Mouse (Mus musculus): ENCODE results near the gene Tmem30b. TPM values are rescaled to one million over a fixed set of nuclear protein-coding genes. Genes with fewer than 3 reads are reported as not detected.
"Not testable (repeated sequence)": the region's sequence is repeated elsewhere in the genome, so short reads cannot be mapped to it uniquely, and the experiment has no call there.

The Tmem30b gene
- polyA plus RNA-seq, 1 experiment from 2014 or later: 13.6 TPM

DNA sequence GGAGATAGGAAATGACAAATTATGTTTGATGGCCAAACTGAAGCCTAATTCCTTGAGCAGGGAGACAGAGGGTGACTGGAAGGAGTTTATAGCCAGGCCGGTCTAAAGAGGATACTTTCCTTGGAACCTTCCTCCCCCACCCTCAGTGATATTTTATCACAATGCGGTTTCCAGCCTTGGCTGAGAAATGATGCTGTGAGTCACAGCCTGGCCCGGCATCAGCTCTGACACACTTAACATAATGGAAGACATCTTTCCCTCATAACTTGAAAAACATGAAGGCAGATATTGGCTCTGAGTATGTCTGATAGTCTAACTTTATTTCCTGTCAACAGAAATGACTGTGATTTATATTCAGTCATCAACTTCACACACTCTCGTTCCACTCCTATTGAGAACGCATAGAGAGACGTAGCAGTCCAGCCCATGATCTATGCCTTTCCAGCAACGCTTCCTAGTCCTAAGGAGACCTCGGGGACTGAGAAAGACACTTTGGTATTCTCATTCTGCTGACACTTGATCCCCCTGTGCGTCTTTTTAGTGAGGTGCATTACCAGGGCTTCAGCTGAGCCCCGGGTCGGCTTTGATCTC, 14.2 kb downstream of the Tmem30b start:
- Histone ChIP-seq H3K9me3 (no peaks in the 10 kb centered on the region), H3K36me3 (no peaks in the 10 kb centered on the region), H3K27me3 (peaks cover 8% of the 10 kb centered on the region), H3K4me1 (peaks cover 26% of the 10 kb centered on the region), H3K27ac (no peak overlapping the region), H3K4me2 (no peak overlapping the region), H3K4me3 (no peak overlapping the region), H3K9ac (no peak overlapping the region)
- 48% methylated on average over 11 of the region's 11 CpGs for WGBS
- no peak for ATAC-seq (ENCODE audit: insufficient number of reproducible peaks, insufficient read depth, low FRiP score, low TSS enrichment, low read depth)

DNA sequence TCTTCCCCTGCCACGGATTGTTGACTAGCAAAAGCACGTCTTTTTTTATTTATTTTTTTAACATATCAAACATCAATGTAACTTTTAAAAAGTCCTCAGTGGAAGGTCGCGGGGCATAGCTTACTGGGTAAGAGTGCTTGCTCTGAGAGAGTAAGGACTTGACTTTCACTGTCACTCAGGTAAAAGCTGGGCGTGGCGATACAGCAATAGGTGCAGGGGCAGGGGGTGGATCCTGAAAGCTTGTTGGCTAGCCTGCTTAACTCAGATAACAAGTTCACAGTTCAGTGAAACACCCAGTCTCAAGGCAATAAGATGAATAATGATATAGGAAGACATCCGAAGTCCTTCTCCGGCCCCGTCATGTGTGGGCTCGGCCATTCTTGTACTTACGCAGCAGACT, 16.6 kb downstream of the Tmem30b start:
- Histone ChIP-seq H3K27me3 (peaks cover 8% of the 10 kb centered on the region), H3K9me3 (no peaks in the 10 kb centered on the region), H3K4me2 (peak overlapping the region; percentile 20), H3K9ac (no peak overlapping the region), H3K4me1 (peaks cover 26% of the 10 kb centered on the region), H3K36me3 (no peaks in the 10 kb centered on the region), H3K27ac (no peak overlapping the region), H3K4me3 (no peak overlapping the region)
- 64% methylated on average over 11 of the region's 11 CpGs for WGBS
- no peak for ATAC-seq (ENCODE audit: insufficient number of reproducible peaks, insufficient read depth, low FRiP score, low TSS enrichment, low read depth)

DNA sequence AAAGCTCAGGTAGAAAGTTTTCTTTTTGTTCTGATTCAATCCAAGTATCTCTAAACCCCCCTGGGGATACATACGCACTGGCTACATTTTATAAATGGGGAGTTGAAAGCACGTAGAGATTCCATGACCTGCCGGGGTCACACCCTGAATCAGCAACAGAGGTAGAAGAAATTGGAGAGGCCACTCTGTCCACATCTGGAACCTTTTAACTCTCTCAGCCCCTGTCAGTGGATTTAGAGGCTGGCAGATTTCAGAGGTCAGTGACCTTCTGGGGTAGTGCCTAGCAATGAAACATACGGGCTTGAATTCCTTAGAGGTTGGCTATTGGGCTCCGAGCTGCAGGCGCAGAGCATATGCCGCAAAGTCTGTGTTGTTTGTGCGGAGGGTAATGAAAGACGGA, 17.1 kb downstream of the Tmem30b start:
- no peak overlapping the region for H3K9ac ChIP-seq
- ATAC-seq (ENCODE audit: insufficient number of reproducible peaks, insufficient read depth, low FRiP score, low TSS enrichment, low read depth): no peak
- no peaks in the 10 kb centered on the region for H3K9me3 ChIP-seq
- H3K4me3 ChIP-seq: no peak overlapping the region
- peak overlapping the region; percentile 20 for H3K4me2 ChIP-seq
- H3K36me3 ChIP-seq: no peaks in the 10 kb centered on the region
- peaks cover 8% of the 10 kb centered on the region for H3K27me3 ChIP-seq
- H3K4me1 ChIP-seq: peaks cover 26% of the 10 kb centered on the region
- H3K27ac ChIP-seq: no peak overlapping the region
- WGBS: 12% methylated on average over 9 of the region's 9 CpGs

DNA sequence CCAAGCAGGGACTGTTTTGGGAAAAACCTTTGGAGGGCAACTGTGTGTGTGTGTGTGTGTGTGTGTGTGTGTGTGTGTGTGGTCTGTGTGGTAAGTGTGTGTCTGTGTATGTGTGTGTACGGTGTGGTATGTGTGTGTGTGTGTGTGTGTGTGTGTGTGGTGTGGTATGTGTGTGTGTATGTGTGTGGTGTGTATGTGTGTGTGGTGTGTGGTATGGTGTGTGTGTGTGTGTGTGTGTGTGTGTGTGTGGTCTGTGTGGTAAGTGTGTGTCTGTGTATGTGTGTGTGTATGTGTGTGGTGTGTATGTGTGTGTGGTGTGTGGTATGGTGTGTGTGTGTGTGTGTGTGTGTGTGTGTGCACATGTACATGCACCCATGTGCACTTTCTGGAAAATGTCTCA, 18.1 kb downstream of the Tmem30b start:
- H3K4me2 ChIP-seq; H3K27me3 ChIP-seq; H3K9ac ChIP-seq; H3K9me3 ChIP-seq; ATAC-seq (ENCODE audit: insufficient number of reproducible peaks, insufficient read depth, low FRiP score, low TSS enrichment, low read depth); H3K27ac ChIP-seq; H3K4me3 ChIP-seq; H3K36me3 ChIP-seq: not testable (repeated sequence)
- peaks cover 26% of the 10 kb centered on the region for H3K4me1 ChIP-seq
- 86% methylated on average over 1 of the region's 1 CpGs for WGBS

DNA sequence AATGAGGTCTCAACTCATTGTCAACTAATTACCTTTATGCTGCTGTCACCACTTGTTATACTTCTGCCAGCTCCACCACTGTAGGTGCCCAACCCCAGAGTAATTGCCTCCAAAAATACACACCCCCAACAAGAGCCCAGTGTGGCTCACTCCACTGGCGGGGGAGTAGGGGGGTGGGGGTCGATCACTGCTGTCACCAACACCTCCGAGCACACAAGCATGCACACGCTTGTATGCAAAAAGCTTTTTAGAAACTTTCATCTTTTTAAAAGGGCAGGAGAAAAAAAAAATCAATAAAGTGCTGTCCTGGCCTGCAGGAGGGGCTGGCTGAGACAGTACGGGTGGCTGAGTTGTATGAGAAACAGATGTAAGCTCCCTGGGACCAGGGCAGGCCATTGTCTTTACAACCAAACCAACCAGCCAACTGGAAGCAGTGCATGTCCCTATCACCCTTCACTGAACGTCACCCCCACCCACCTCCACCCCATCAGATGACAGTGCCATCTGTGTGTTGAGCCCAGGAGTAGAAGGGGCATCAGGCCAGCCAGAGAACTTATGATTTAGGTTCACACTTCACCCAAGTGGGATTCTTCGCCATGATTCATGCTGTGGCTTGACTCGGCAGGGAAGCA, 20.8 kb downstream of the Tmem30b start:
- WGBS: 27% methylated on average over 8 of the region's 8 CpGs

DNA sequence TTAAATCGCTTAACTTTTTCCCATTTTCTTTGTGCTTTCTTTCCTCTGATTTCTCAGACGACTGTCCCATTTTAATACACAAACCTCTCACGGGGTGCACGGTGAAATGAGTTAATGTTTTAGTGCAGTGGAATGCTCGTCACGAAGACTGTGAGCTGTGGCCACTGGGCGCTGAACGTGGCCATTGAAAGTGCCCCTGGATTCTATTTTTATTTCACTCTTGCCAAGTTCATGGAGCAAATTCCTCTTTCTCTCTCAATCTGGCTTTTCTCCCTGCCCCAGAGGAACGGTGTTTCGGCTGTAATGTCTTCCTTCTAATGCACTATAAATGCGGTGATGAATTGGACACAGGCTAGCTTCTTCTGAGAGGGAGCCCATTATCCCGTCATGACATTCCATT, 23.1 kb downstream of the Tmem30b start:
- Histone ChIP-seq H3K36me3 (no peaks in the 10 kb centered on the region), H3K4me2 (no peak overlapping the region), H3K9ac (no peak overlapping the region), H3K4me1 (peaks cover 37% of the 10 kb centered on the region), H3K27me3 (peaks cover 7% of the 10 kb centered on the region; the same call in 1 of the 2 replicates), H3K27ac (no peak overlapping the region), H3K4me3 (no peak overlapping the region), H3K9me3 (no peaks in the 10 kb centered on the region)
- ATAC-seq (ENCODE audit: insufficient number of reproducible peaks, insufficient read depth, low FRiP score, low TSS enrichment, low read depth): no peak
- WGBS: 52% methylated on average over 12 of the region's 12 CpGs

More for the DNA sequence above, 20.8 kb downstream of the Tmem30b start:
- no peak for ATAC-seq (ENCODE audit: insufficient number of reproducible peaks, insufficient read depth, low FRiP score, low TSS enrichment, low read depth)
- no peak overlapping the region for H3K4me3 ChIP-seq
- H3K36me3 ChIP-seq: no peaks in the 10 kb centered on the region
- peaks cover 8% of the 10 kb centered on the region for H3K27me3 ChIP-seq
- H3K4me1 ChIP-seq: peaks cover 35% of the 10 kb centered on the region
- H3K9me3 ChIP-seq: no peaks in the 10 kb centered on the region
- no peak overlapping the region for H3K9ac ChIP-seq
- no peak overlapping the region for H3K4me2 ChIP-seq
- no peak overlapping the region for H3K27ac ChIP-seq

DNA sequence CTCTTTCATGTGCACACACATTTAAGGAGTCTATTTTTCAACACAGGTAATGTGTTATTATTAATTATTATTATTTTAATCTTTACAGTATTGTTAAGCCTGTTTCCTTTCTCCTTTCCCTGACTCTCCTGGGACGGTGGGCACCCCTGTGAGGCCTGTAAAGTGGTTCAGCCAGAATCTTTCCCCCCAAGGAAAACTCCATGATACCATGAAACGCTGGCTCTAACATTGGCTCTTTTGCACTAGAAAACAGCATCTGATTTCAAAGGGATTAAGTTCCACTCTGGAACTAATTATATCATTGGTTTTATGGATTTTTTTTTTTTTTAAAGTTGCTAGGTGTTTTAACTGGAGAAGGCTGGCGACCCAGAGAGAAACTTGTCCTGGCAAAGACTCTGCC, 24.2 kb downstream of the Tmem30b start:
- H3K9me3 ChIP-seq: no peaks in the 10 kb centered on the region
- H3K4me2 ChIP-seq: peak overlapping the region; percentile 36; the same call in 1 of the 2 replicates
- no peak overlapping the region for H3K4me3 ChIP-seq
- 5% methylated on average over 3 of the region's 3 CpGs for WGBS
- no peak for ATAC-seq (ENCODE audit: insufficient number of reproducible peaks, insufficient read depth, low FRiP score, low TSS enrichment, low read depth)
- H3K27ac ChIP-seq: no peak overlapping the region
- H3K9ac ChIP-seq: no peak overlapping the region
- no peaks in the 10 kb centered on the region for H3K36me3 ChIP-seq
- peaks cover 7% of the 10 kb centered on the region; the same call in 1 of the 2 replicates for H3K27me3 ChIP-seq
- peaks cover 46% of the 10 kb centered on the region for H3K4me1 ChIP-seq

DNA sequence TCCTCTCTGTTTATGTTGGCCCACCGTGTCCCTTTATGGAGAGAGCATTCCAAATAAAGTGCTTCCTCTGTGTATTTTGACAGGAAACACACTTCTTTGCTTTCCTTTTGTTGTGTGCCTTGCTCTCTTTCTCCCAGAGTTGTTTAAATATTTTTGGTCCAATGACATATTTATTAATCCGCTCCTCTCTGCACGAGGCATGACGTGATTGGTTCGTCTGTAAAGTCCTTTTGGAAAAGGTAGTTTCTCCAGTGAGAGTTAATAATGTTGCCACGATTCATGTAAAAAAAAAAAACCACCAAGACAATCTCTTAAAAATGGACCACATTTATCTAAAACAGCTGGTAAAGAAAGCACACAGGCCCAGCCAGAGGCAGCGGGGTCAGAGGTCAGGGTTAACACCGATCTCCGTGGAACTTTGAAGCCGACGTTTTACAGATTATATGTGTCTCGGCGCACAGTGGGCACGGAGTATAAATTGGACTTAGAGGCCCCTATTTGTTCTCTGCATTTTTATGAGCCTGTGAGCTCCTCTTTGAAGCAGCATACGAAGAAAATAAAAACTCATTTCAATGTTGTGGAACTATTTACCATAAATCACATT, 24.9 kb downstream of the Tmem30b start:
- Histone ChIP-seq H3K27ac (no peak overlapping the region), H3K4me3 (no peak overlapping the region), H3K9me3 (no peaks in the 10 kb centered on the region), H3K4me2 (peak overlapping the region; percentile 36), H3K27me3 (peaks cover 7% of the 10 kb centered on the region; the same call in 1 of the 2 replicates), H3K9ac (no peak overlapping the region), H3K4me1 (peaks cover 52% of the 10 kb centered on the region), H3K36me3 (no peaks in the 10 kb centered on the region)
- no peak for ATAC-seq (ENCODE audit: insufficient number of reproducible peaks, insufficient read depth, low FRiP score, low TSS enrichment, low read depth)
- 12% methylated on average over 15 of the region's 15 CpGs for WGBS

DNA sequence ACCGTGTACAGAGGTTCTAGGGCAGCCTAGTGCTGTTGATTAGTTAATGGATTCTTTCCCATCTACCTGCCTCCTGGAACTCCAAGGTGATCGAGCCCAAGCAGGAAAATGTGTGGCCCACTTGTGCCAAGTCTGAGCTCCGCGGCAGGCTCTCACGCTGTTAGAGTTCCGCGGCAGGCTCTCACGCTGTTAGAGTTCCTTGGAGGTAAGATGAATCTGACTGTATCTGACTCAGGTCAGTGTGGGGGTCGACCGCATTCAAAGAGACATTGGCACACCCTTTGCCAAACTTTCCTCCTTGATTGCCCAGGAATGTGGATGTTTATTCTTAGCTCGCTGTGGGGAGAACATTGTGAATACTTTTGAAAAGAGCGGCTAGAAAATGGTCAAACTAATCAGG, 28.4 kb downstream of the Tmem30b start:
- H3K27me3 ChIP-seq: peaks cover 9% of the 10 kb centered on the region; the same call in 1 of the 2 replicates
- H3K9ac ChIP-seq: no peak overlapping the region
- H3K4me3 ChIP-seq: no peak overlapping the region
- H3K4me2 ChIP-seq: peak overlapping the region; percentile 24; the same call in 1 of the 2 replicates
- no peak for ATAC-seq (ENCODE audit: insufficient number of reproducible peaks, insufficient read depth, low FRiP score, low TSS enrichment, low read depth)
- H3K27ac ChIP-seq: peak overlapping the region; percentile 48; the same call in 1 of the 2 replicates
- H3K4me1 ChIP-seq: peaks cover 71% of the 10 kb centered on the region
- no peaks in the 10 kb centered on the region for H3K36me3 ChIP-seq
- no peaks in the 10 kb centered on the region for H3K9me3 ChIP-seq
- WGBS: 61% methylated on average over 12 of the region's 12 CpGs

DNA sequence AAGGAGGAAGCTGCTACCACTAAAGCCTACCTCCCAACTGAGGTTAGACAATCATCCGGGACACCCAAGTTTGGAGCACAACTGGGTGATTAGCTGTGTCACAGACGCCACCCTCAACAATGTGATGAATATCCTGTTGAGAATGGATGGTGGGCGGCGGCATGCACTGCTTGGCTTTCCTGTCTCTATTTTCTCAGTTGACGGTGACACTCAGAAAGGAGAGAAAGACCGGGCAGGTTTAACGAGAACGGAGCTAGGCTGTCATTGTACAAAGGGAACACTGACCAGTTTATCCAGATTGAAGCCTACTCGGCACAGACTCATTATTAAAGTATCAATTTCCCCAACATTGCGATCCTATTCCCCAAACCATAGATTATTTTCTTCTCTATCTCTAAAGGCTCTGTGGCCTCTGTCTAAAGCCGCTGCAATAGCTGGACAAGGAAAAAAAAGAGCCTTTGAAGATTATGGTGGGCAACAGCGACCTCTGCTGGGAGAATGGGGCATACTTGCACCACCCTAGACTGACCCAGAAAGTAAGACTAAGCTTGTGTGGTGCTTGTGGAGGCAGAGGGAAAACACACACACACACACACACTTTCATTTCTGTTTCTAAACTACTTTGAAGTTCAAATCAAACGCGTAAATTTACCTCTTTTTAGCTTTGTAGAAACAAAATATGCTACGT, 29.0 kb downstream of the Tmem30b start:
- Histone ChIP-seq H3K36me3 (no peaks in the 10 kb centered on the region), H3K9ac (no peak overlapping the region), H3K4me1 (peaks cover 75% of the 10 kb centered on the region), H3K27ac (no peak overlapping the region), H3K4me3 (no peak overlapping the region), H3K4me2 (peak overlapping the region; percentile 24), H3K27me3 (peaks cover 10% of the 10 kb centered on the region; the same call in 1 of the 2 replicates), H3K9me3 (no peaks in the 10 kb centered on the region)
- ATAC-seq (ENCODE audit: insufficient number of reproducible peaks, insufficient read depth, low FRiP score, low TSS enrichment, low read depth): peak; percentile 53; the same call in 1 of the 2 replicates
- 29% methylated on average over 15 of the region's 15 CpGs for WGBS

DNA sequence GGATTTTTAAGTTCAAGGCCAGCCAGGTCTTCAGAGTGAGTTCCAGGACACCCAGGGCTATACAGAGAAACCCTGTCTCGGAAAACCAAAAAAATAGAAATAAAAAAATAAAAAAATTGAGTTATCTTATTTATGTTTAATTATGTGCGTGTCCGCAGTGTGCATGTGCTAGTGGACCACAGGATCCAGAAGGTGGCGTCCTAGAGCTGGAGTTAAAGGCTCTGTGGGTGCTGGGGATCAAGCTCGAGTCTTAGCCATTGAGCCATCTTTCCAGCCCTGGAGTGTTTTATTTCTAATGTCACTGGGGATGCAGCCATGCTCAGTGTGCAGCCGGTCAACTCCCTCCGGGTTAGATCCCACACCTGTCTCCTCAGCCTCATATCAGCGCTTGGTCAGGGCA, 29.7 kb downstream of the Tmem30b start:
- Histone ChIP-seq H3K27me3 (peaks cover 10% of the 10 kb centered on the region; the same call in 1 of the 2 replicates), H3K4me1 (peaks cover 75% of the 10 kb centered on the region), H3K36me3 (no peaks in the 10 kb centered on the region), H3K27ac (no peak overlapping the region), H3K9me3 (no peaks in the 10 kb centered on the region), H3K4me3 (no peak overlapping the region), H3K4me2 (peak overlapping the region; percentile 24; the same call in 1 of the 2 replicates), H3K9ac (no peak overlapping the region)
- no peak for ATAC-seq (ENCODE audit: insufficient number of reproducible peaks, insufficient read depth, low FRiP score, low TSS enrichment, low read depth)
- WGBS: 86% methylated on average over 8 of the region's 8 CpGs
